Mouse (Mus musculus) lung, adult 2 months (tissue): ENCODE results near the gene Ppp1r9b.

ENCODE experiments used
- CTCF ChIP-seq: fragments of 200-500 bp; IDR thresholded peaks from 2 replicates; pipeline ENCODE4 v1.5.1; 2011; ENCODE audit warnings: mild to moderate bottlenecking, low read length, control low read depth; ENCODE audit not compliant: insufficient read depth
- POLR2A ChIP-seq: fragments of 200-500 bp; IDR thresholded peaks from 2 replicates; pipeline ENCODE4 v1.6.1; 2011; ENCODE audit warnings: low read depth, mild to moderate bottlenecking, control low read depth, low read length, borderline replicate concordance; ENCODE audit errors: extremely low read depth

- TF ChIP-seq POLR2A (peak; percentile 62; the same call in 1 of the 2 replicates), CTCF (no peak)
Measured at GRCm38 (mm10) chr11:94989562-94990017, 1.2 kb upstream of the Ppp1r9b start.
